Mouse (Mus musculus) testis, postnatal 10 days (tissue): ENCODE measurements around the gene Traf3ip3.

ENCODE experiments used
- DNase-seq: peaks from one replicate; pipeline ENCODE4 v3.0.0; 2021; ENCODE audit warnings: low spot score

Gene Traf3ip3

GRCm38 (mm10) chr1:193159163-193159562 is 42.3 kb downstream of the Traf3ip3 start:
- no peak for DNase-seq

- DNase-seq, result no peak
Measured at GRCm38 (mm10) chr1:193157111-193157492, 44.4 kb downstream of the Traf3ip3 start.

GRCm38 (mm10) chr1:193156316-193157110 is 45.0 kb downstream of the Traf3ip3 start:
- DNase-seq, result no peak

- no peak for DNase-seq
Measured at GRCm38 (mm10) chr1:193153561-193153960, 47.9 kb downstream of the Traf3ip3 start.

- peak; percentile 53 for DNase-seq
Measured at GRCm38 (mm10) chr1:193152872-193153271, 48.6 kb downstream of the Traf3ip3 start, which contains the start of gene Irf6. Irf6 (plus strand) TSS chr1:193153111.

GRCm38 (mm10) chr1:193151134-193151533 is 50.4 kb downstream of the Traf3ip3 start:
- no peak for DNase-seq

- no peak for DNase-seq
Measured at GRCm38 (mm10) chr1:193149231-193149630, 52.3 kb downstream of the Traf3ip3 start.

- DNase-seq, result no peak
Measured at GRCm38 (mm10) chr1:193146416-193146815, 55.1 kb downstream of the Traf3ip3 start.

GRCm38 (mm10) chr1:193145101-193145500 is 56.4 kb downstream of the Traf3ip3 start:
- no peak for DNase-seq

- no peak for DNase-seq
Measured at GRCm38 (mm10) chr1:193144516-193144915, 57.0 kb downstream of the Traf3ip3 start.

GRCm38 (mm10) chr1:193142517-193143062 is 58.9 kb downstream of the Traf3ip3 start:
- no peak for DNase-seq

GRCm38 (mm10) chr1:193141118-193141517 is 60.4 kb downstream of the Traf3ip3 start:
- DNase-seq, result no peak

- no peak for DNase-seq
Measured at GRCm38 (mm10) chr1:193138669-193139068, 62.8 kb downstream of the Traf3ip3 start.

GRCm38 (mm10) chr1:193138087-193138486 is 63.4 kb downstream of the Traf3ip3 start:
- no peak for DNase-seq

- no peak for DNase-seq
Measured at GRCm38 (mm10) chr1:193133726-193134125, 67.8 kb downstream of the Traf3ip3 start.

GRCm38 (mm10) chr1:193132385-193132784 is 69.1 kb downstream of the Traf3ip3 start:
- DNase-seq, result no peak

- DNase-seq, result no peak
Measured at GRCm38 (mm10) chr1:193131311-193131948, 70.1 kb downstream of the Traf3ip3 start.

- DNase-seq, result no peak
Measured at GRCm38 (mm10) chr1:193130839-193131238, 70.7 kb downstream of the Traf3ip3 start.

- no peak for DNase-seq
Measured at GRCm38 (mm10) chr1:193130456-193130825, 71.1 kb downstream of the Traf3ip3 start.

GRCm38 (mm10) chr1:193129786-193130455 is 71.6 kb downstream of the Traf3ip3 start, which contains the start of gene Diexf:
Diexf (minus strand) TSS chr1:193130272.
- peak; percentile 100 for DNase-seq

GRCm38 (mm10) chr1:193129321-193129720 is 72.2 kb downstream of the Traf3ip3 start:
- no peak for DNase-seq

- no peak for DNase-seq
Measured at GRCm38 (mm10) chr1:193128055-193128454, 73.4 kb downstream of the Traf3ip3 start.
